Mouse (Mus musculus) cerebellum, adult 2 months (tissue): ENCODE measurements at regions not wholly inside any gene's neighbourhood (a gene's known extent, or its start where the extent isn't known, plus 50 kb on each side); places are given as distances from the start of the nearest gene placed in this dataset.

Source experiments
- CTCF ChIP-seq: fragments of 200-500 bp; IDR thresholded peaks from 2 replicates; pipeline ENCODE4 v1.5.1; 2011; ENCODE audit warnings: low read depth, mild to moderate bottlenecking, control low read depth, low read length, moderate library complexity, borderline replicate concordance; ENCODE audit not compliant: insufficient read depth
- POLR2A ChIP-seq: fragments of 200-500 bp; IDR thresholded peaks from 2 replicates; pipeline ENCODE4 v1.6.1; 2011; ENCODE audit warnings: low read length, control low read depth, borderline replicate concordance; ENCODE audit not compliant: insufficient read depth

DNA sequence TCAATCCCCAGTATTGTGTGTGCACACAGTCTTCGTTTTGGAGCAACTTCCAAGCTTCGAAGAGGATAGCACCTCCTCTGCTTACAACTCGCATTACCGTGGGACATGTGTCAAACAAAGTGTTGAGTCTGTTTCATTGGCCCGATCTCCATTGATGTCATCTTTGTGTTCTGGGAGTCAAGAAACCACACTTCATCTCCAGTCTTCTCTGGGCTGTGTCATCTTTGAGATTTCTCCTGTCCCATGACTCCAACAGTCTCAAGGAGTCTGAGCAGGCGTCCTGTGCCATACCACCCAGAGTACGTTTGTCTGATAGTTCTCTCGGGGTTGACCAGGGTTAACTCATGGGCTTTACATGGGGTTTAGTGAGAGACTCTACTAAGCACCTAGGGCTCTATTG lies 67.8 kb upstream of the Cpsf6 start:
- TF ChIP-seq POLR2A: no peak
- TF ChIP-seq CTCF: no peak
